Mouse (Mus musculus) myocyte (in vitro differentiated cells): ENCODE measurements at regions not wholly inside any gene's neighbourhood (a gene's known extent, or its start where the extent isn't known, plus 50 kb on each side); places are given as distances from the start of the nearest gene placed in this dataset.

Source experiments
- H3K27me3 ChIP-seq: one replicate; pipeline ENCODE4 v1.6.1; 2011; ENCODE audit not compliant: control insufficient read depth, insufficient read depth, insufficient read length
- H3K36me3 ChIP-seq: one replicate; pipeline ENCODE4 v1.6.1; 2011; ENCODE audit not compliant: control insufficient read depth, insufficient read depth
- H3K4me2 ChIP-seq: one replicate; pipeline ENCODE4 v1.6.1; 2011; ENCODE audit warnings: low read depth, control low read depth
- H3K4me3 ChIP-seq: one replicate; pipeline ENCODE4 v1.5.1; 2011; ENCODE audit warnings: mild to moderate bottlenecking, control low read depth, moderate library complexity
- H3K79me2 ChIP-seq: one replicate; pipeline ENCODE4 v1.6.1; 2011; ENCODE audit not compliant: control insufficient read depth, insufficient read depth
- H3ac ChIP-seq: one replicate; pipeline ENCODE4 v1.6.1; 2011; ENCODE audit not compliant: control insufficient read depth, insufficient read length
- CEBPB ChIP-seq: IDR thresholded peaks from 2 replicates; pipeline ENCODE4 v1.6.1; 2011; ENCODE audit warnings: mild to moderate bottlenecking, moderate library complexity; ENCODE audit not compliant: poor library complexity, insufficient read depth, severe bottlenecking
- E2F4 ChIP-seq: IDR thresholded peaks from one replicate; pipeline ENCODE4 v1.6.1; 2011; ENCODE audit warnings: mild to moderate bottlenecking, control low read depth, moderate library complexity; ENCODE audit not compliant: insufficient read depth
- MAX ChIP-seq: IDR thresholded peaks from one replicate; pipeline ENCODE4 v1.6.1; 2011; ENCODE audit warnings: low read depth, mild to moderate bottlenecking, control low read depth
- MYOD1 ChIP-seq, 3 experiments: IDR thresholded peaks; one replicate each; pipeline ENCODE4 v1.6.1; 2011; ENCODE audit warnings: control low read depth in 2 of 3, low read depth in 2 of 3, mild to moderate bottlenecking in 2 of 3, moderate library complexity in 1 of 3; ENCODE audit not compliant: insufficient read length in 2 of 3, control insufficient read depth in 1 of 3
- MYOG ChIP-seq, 3 experiments: IDR thresholded peaks; one replicate each; pipeline ENCODE4 v1.6.1; 2011; ENCODE audit warnings: control low read depth in 2 of 3, low read depth in 2 of 3, mild to moderate bottlenecking in 2 of 3; ENCODE audit not compliant: insufficient read length in 2 of 3, control insufficient read depth in 1 of 3, insufficient read depth in 1 of 3
- POLR2A ChIP-seq: IDR thresholded peaks from one replicate; pipeline ENCODE4 v1.6.1; 2011; ENCODE audit warnings: low read depth, mild to moderate bottlenecking, control low read depth, moderate library complexity; ENCODE audit not compliant: insufficient read length
- POLR2AphosphoS2 ChIP-seq: IDR thresholded peaks from one replicate; pipeline ENCODE4 v1.6.1; 2011; ENCODE audit warnings: low read depth, control low read depth; ENCODE audit not compliant: insufficient read length
- REST ChIP-seq: IDR thresholded peaks from one replicate; pipeline ENCODE4 v1.6.1; 2011; ENCODE audit warnings: mild to moderate bottlenecking, control low read depth, moderate library complexity; ENCODE audit not compliant: insufficient read depth, insufficient read length
- SRF ChIP-seq: IDR thresholded peaks from one replicate; pipeline ENCODE4 v1.6.1; 2011; ENCODE audit warnings: low read depth; ENCODE audit not compliant: control insufficient read depth, insufficient read length
- TCF12 ChIP-seq: IDR thresholded peaks from one replicate; pipeline ENCODE4 v1.6.1; 2011; ENCODE audit warnings: mild to moderate bottlenecking, control low read depth; ENCODE audit not compliant: poor library complexity, insufficient read depth, severe bottlenecking
- TCF3 ChIP-seq: IDR thresholded peaks from one replicate; pipeline ENCODE4 v1.6.1; 2011; ENCODE audit warnings: low read depth, control low read depth; ENCODE audit not compliant: insufficient read length
- USF1 ChIP-seq: IDR thresholded peaks from one replicate; pipeline ENCODE4 v1.6.1; 2011; ENCODE audit warnings: low read depth, mild to moderate bottlenecking, control low read depth, moderate library complexity

DNA sequence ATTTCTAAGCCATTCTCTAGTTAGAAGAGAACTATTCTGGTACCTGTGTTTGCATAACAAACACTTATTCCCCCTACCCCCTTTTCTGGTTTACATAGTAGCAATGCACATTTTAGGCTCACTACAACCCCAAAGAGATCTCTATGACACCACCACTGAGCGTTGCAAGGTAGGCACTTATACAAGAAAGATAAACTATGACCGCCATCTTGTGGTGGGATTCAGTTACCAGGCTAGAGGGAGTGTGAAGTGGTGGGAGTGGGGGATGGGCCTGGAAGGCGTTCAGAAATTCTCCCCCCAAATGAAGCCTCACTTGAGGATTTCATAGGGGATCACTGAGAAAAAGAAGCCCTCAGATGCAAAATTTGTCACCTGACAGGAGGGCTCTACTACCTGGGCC is 64.4 kb upstream of the Fst start:
- H3K27me3 ChIP-seq: no peaks in the 10 kb centered on the region
- H3K4me2 ChIP-seq: no peak overlapping the region
- H3K4me3 ChIP-seq: no peak overlapping the region
- TF ChIP-seq SRF: no peak
- no peak for TF ChIP-seq TCF12
- no peak for TF ChIP-seq REST
- TF ChIP-seq MYOD1 (IDR thresholded peaks at IDR 0.05; ENCODE audit: control insufficient read depth in 1 of 3, insufficient read length in 2 of 3, low read depth in 2 of 3): no peak
- no peak for TF ChIP-seq CEBPB
- no peak for TF ChIP-seq MAX
- no peak for TF ChIP-seq TCF3
- TF ChIP-seq MYOG (IDR thresholded peaks at IDR 0.05; ENCODE audit: control insufficient read depth in 1 of 3, insufficient read depth in 1 of 3, insufficient read length in 2 of 3, low read depth in 2 of 3): no peak
- no peaks in the 10 kb centered on the region for H3K79me2 ChIP-seq
- no peaks in the 10 kb centered on the region for H3K36me3 ChIP-seq
- no peak overlapping the region for H3ac ChIP-seq

DNA sequence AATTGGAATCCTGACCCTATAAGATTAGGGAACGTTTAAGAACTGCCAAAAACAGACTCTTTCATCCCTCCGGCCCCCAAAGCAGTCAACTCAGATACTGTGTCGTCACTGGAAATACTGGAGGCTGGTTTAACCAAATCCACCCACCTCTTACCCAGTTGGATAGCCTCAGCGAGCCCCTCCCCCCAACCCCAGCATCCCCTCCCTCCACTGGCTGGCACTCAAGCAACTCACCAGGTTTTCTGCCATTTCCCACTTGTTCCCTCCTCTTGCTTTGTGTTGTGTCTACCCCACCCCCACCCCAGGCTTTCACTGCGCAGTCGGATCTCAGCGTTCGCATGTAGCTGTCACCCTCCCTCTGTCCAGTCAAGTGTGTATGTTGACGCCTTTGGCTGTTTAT is 68.1 kb upstream of the Fst start:
- TF ChIP-seq POLR2A (no peak), REST (no peak), CEBPB (no peak), MAX (no peak), TCF3 (no peak), SRF (no peak), POLR2AphosphoS2 (no peak), MYOD1 (IDR thresholded peaks at IDR 0.05; ENCODE audit: control insufficient read depth in 1 of 3, insufficient read length in 2 of 3, low read depth in 2 of 3) (no peak)
- Histone ChIP-seq H3ac (no peak overlapping the region), H3K4me3 (no peak overlapping the region), H3K27me3 (no peaks in the 10 kb centered on the region), H3K4me2 (no peak overlapping the region), H3K79me2 (no peaks in the 10 kb centered on the region), H3K36me3 (no peaks in the 10 kb centered on the region)

DNA sequence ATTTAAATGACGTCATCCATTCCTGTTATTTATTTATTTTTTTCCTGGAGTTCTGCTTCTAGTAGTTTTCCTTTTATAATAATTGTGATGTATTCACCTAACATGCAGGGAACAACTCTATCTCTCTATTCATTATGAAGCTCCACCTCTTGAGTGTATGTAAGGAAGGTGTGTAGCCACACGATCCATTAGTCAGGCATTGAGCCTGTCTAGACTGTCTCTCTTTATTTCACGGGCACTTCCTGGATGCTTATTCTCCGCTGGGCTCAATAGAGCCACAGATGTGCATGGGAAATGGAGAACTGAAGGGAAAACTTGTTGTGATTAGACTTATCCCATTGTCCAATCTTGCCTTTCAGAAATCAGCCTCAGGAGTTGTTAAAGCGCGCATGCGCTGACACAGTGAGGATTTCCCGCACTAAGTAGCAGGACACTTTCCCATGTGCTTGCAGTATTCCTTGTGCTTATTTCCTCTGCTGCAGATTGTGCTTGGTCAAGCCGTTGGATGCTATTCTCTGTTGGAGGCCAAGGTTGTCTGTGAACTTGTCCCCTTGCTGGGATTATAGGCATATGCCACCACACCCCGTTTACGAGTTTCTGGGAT is 71.5 kb upstream of the Fst start:
- TF ChIP-seq POLR2A: no peak
- no peak for TF ChIP-seq USF1
- no peak for TF ChIP-seq TCF12
- no peak for TF ChIP-seq POLR2AphosphoS2
- TF ChIP-seq SRF: no peak
- TF ChIP-seq MYOD1 (IDR thresholded peaks at IDR 0.05; ENCODE audit: control insufficient read depth in 1 of 3, insufficient read length in 2 of 3, low read depth in 2 of 3): no peak
- TF ChIP-seq REST: no peak
- TF ChIP-seq MYOG (IDR thresholded peaks at IDR 0.05; ENCODE audit: control insufficient read depth in 1 of 3, insufficient read depth in 1 of 3, insufficient read length in 2 of 3, low read depth in 2 of 3): no peak
- TF ChIP-seq E2F4: no peak
- TF ChIP-seq TCF3: no peak

DNA sequence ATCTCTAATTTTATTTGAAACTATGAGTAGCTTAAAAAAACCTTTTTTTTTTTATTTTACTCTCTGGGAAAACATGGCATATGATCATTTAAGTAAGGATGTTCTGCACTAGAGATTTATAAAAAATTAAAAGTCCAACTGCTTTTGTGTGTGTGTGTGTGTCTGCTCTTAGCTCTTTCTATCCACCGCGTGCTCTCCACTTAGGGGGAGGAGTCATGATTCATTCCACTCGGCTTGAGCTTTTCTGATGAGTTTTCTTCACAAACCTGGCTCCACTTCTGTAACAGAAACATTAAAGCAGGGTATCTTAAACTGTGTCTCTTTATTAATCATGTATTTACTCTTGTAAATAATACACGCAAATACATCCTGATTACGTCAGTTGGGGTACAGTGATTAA is 73.0 kb upstream of the Fst start:
- no peaks in the 10 kb centered on the region for H3K36me3 ChIP-seq
- TF ChIP-seq TCF12 (no peak), CEBPB (no peak), TCF3 (no peak), SRF (no peak), POLR2AphosphoS2 (no peak), E2F4 (no peak), MYOG (IDR thresholded peaks at IDR 0.05; ENCODE audit: control insufficient read depth in 1 of 3, insufficient read depth in 1 of 3, insufficient read length in 2 of 3, low read depth in 2 of 3) (no peak), MAX (no peak), USF1 (no peak), POLR2A (no peak)
- no peak overlapping the region for H3ac ChIP-seq

More for the DNA sequence above, 71.5 kb upstream of the Fst start:
- Histone ChIP-seq H3K4me2 (no peak overlapping the region), H3ac (no peak overlapping the region), H3K27me3 (no peaks in the 10 kb centered on the region), H3K79me2 (no peaks in the 10 kb centered on the region), H3K4me3 (no peak overlapping the region), H3K36me3 (no peaks in the 10 kb centered on the region)

DNA sequence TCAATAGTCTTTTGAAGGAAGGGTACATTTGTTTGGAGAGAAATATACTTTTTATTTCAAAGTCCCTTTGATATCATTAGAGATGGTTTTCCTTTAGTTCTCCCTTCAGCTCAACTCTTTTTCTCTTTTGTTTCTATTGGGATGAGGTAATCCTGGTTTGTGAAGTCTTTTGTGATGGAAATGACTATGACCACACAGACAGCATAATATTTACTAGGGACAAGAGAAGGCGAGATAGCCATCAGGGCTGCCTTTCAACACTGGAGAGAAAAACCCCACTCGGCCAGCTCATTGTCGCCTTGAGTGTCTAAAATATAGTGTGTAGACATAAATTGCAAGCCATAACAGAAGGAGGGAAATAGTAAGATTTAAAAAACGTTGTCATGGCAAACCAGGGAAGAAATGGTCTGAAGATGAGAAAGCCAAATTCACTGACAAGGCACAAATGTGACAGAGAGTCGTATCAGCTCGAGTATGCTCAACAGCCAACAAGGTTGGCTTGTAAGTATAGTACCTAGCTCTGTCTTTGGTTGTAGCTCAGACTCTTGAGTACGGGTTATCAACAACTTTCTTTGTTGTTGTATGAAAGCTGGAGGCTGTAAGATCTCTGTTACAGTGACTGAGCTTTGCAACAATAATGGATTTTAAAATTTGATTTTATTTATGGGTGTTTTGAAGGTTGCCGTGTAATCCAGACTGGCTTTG is 73.8 kb upstream of the Fst start:
- H3K36me3 ChIP-seq: no peaks in the 10 kb centered on the region
- no peaks in the 10 kb centered on the region for H3K79me2 ChIP-seq
- H3K4me3 ChIP-seq: no peak overlapping the region
- H3K27me3 ChIP-seq: no peaks in the 10 kb centered on the region
- TF ChIP-seq TCF12: no peak
- no peak for TF ChIP-seq POLR2AphosphoS2
- no peak for TF ChIP-seq SRF
- no peak for TF ChIP-seq TCF3
- no peak for TF ChIP-seq REST
- TF ChIP-seq USF1: no peak
- TF ChIP-seq MAX: no peak
- TF ChIP-seq MYOD1 (IDR thresholded peaks at IDR 0.05; ENCODE audit: control insufficient read depth in 1 of 3, insufficient read length in 2 of 3, low read depth in 2 of 3): no peak
- TF ChIP-seq MYOG (IDR thresholded peaks at IDR 0.05; ENCODE audit: control insufficient read depth in 1 of 3, insufficient read depth in 1 of 3, insufficient read length in 2 of 3, low read depth in 2 of 3): no peak
- no peak for TF ChIP-seq E2F4
- TF ChIP-seq POLR2A: no peak
- TF ChIP-seq CEBPB: no peak
- no peak overlapping the region for H3ac ChIP-seq
- no peak overlapping the region for H3K4me2 ChIP-seq

More for the DNA sequence above, 73.0 kb upstream of the Fst start:
- no peaks in the 10 kb centered on the region for H3K79me2 ChIP-seq
- no peaks in the 10 kb centered on the region for H3K27me3 ChIP-seq
- H3K4me2 ChIP-seq: no peak overlapping the region
- H3K4me3 ChIP-seq: no peak overlapping the region
